Mouse (Mus musculus) 416B (cell line): ENCODE results near the gene Tatdn2.
"Not testable (repeated sequence)": the region's sequence is repeated elsewhere in the genome, so short reads cannot be mapped to it uniquely, and the experiment has no call there.

Experiments used
- DNase-seq: peaks from one replicate; pipeline ENCODE4 v3.0.0; 2011; ENCODE audit warnings: low read depth

Tatdn2 gene

DNA sequence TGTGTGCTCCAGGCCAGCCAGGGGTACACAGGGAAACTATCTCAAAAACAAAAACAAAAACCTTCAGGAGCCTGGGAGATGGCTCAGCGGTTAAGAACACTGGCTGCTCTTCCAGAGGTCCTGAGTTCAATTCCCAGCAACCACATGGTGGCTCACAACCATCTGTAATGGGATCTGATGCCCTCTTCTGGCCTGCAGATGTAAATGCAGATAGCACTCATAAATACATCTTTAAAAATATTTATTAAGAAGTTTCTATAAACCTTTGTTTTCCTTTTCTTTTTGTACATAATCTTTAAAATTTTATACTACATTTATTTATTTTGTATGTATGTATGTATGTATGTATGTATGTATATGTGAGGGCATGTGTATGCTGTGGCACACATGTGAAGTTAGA lies 24.8 kb upstream of the Tatdn2 start:
- DNase-seq: not testable (repeated sequence)

- DNase-seq: no peak
Measured at GRCm38 (mm10) chr6:113672989-113673388, 23.9 kb upstream of the Tatdn2 start.

- peak; percentile 84 for DNase-seq
Measured at GRCm38 (mm10) chr6:113675234-113675633, 21.6 kb upstream of the Tatdn2 start.

DNA sequence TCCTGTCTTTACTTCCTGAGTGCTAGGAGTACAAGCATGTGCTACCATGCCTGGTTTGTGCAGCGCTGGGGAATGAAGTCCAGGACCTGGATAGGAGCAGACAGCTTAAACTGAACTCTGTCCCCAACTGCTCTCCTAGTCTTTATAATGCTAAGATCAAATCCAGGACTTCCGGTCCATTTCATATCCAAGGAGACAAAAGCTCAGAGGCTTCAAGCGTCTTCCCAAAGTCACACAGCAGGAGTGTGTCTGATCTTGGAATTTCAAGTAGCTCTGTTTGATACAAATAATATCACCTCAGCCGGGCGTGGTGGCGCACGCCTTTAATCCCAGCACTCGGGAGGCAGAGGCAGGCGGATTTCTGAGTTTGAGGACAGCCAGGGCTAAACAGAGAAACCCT lies 20.9 kb upstream of the Tatdn2 start:
- no peak for DNase-seq

- no peak for DNase-seq
Measured at GRCm38 (mm10) chr6:113677070-113677734, 19.6 kb upstream of the Tatdn2 start.

- DNase-seq: no peak
Measured at GRCm38 (mm10) chr6:113678246-113679012, 18.4 kb upstream of the Tatdn2 start.

GRCm38 (mm10) chr6:113679993-113680566 lies 16.8 kb upstream of the Tatdn2 start:
- DNase-seq: peak; percentile 75

DNA sequence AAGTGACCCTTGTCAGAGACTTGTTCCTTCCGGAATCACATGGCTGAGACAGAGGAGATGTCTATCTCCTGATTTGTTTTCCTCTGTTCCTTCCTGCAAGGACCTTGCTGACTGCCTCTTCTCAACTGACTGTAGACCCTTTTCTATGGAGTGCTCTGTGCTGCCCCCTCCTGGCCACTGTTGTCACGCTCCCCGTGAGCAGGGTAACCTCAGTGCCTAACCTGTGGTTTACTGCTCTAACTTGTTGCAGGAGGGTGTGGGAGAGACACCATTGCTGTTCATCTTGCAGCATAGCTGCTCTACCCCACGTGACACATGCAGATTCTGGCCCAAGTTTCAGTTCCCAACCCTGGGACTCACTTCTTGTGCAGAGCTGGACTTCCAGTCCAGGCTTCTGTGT lies 15.6 kb upstream of the Tatdn2 start:
- peak; percentile 91 for DNase-seq

GRCm38 (mm10) chr6:113683081-113683825 lies 13.6 kb upstream of the Tatdn2 start:
- DNase-seq: no peak

GRCm38 (mm10) chr6:113686551-113687125 lies 10.2 kb upstream of the Tatdn2 start:
- no peak for DNase-seq

GRCm38 (mm10) chr6:113690008-113690399 lies 6.8 kb upstream of the Tatdn2 start:
- DNase-seq: no peak

DNA sequence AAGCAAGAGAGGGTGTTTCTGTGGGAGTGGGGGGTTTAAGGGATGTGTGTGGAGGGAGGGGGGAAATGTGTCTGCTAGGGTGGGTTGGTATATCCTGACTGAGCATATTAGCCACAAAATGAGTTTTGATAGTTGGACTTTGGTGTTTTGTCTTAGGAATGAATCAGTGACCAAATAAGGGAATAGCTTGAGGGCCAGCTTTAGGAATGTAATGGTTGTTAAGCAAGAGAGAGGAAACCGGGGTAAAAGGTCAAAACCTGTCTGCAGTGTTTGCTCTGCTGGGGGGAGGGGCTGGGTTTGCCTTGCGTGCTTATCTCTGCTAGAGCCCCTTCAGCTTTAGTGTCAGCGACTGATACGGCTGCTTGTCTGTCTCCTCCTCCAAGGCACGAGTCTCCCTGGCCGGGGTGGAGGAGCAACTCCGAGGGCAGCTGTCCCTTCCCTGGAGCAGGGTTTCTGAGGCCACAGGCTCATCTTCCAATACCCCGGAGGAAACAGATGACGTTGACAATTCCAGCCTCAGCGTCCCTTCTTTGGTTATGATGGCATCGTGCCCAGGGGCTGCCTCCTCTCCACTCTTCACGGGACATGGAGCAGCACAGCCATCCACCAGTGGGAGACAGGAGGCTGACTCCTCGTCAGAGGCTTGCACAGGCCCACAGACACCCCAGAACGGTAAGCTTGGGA lies 6.3 kb upstream of the Tatdn2 start:
- peak; percentile 96 for DNase-seq

DNA sequence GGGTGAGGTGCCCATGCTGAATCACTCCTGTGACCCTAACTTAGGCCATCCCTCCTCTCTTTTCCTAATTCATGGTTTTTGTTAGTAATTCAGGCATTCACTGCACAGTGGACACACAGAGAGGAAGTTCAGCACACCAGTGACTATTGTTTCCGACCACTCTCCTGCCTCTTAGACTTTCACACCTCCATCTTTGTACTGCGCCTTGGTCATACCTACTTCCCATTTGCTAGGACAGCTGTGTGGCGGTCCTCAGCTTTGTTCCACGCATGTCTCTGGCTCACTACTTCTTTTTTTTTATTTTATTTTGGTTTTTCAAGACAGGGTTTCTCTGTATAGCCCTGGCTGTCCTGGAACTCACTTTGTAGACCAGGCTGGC lies 5.8 kb upstream of the Tatdn2 start:
- no peak for DNase-seq

- DNase-seq: peak; percentile 67
Measured at GRCm38 (mm10) chr6:113692661-113693133, 4.2 kb upstream of the Tatdn2 start.

- DNase-seq: no peak
Measured at GRCm38 (mm10) chr6:113693377-113693776, 3.5 kb upstream of the Tatdn2 start.

GRCm38 (mm10) chr6:113695203-113695602 lies 1.6 kb upstream of the Tatdn2 start:
- DNase-seq: no peak

- DNase-seq: peak; percentile 51
Measured at GRCm38 (mm10) chr6:113695766-113696355, 989 bp upstream of the Tatdn2 start.

GRCm38 (mm10) chr6:113697222-113698205 lies 664 bp downstream of the Tatdn2 start:
- peak; percentile 64 for DNase-seq

DNA sequence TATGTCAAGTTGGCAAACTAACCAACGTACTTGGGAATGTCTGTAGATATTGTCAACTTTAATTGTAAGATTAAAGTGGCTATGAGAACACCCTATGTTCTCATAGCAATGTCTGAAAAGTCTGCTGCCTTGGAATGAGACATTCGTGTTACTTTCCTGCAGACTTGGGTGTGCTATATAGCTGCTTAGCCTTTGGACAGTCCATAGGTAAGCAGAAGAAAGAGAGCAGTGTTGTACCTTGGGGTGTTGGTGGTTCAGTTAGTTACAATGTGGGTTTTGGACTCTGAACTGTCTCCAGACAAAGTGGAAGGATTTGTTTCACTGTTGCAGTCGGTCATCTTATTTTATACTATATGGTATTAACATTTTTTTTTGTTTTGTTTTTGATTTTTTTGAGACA lies 15.9 kb downstream of the Tatdn2 start:
- DNase-seq: no peak

DNA sequence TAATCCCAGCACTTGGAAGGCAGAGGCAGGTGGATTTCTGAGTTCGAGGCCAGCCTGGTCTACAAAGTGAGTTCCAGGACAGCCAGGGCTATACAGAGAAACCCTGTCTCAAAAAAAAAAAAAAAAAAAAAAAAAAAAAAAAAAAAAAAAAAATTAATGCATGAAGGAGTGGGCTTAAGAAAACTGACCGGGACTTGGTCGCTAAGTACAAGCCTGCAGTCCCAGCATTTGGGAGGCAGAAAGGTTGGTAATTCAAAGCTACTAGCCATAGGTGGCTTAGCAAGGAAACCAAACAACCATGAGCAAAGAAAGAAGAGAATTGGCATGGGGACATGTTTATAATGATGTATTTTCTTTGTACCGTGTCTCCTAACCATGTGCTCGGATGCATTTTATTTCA lies 16.5 kb downstream of the Tatdn2 start:
- not testable (repeated sequence) for DNase-seq
